ENCODE assay signal across 10 mouse cellular contexts in the genomic region with DNA sequence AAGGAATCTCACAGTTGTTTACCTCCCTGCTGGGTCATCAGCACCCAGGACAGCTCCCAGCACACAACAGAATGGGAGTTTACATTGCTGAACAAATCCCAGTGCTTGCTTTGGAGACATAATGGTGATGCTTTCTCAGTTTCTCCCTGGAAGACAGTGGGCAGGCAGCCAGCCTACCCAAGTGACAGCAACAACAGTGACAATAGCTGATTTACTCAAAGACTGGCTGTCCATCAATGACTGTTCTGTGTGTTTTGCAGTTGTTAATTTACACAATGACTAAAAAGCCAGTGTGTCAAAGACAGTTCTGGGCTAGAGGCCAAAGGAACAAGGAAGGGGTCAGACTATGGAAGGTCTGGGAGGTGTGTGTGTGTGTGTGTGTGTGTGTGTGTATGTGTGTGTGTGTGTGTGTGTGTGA.
DNase-seq lines count a peak whose midpoint lies in the region; ATAC-seq lines count a peak whose summit lies in the region.
"Had no signal": no experiment of that assay in that cellular context is flagged by ENCODE, and none has a peak within 500 bp of the region (broad histone marks: within the 10 kb centered on the region; RNA-seq: fewer than 3 reads in every experiment).

No protein-coding gene starts in this region.

- intact Hi-C loops in gastrocnemius, postnatal 36 days (cut with DNase I): no loop called here

- no peak overlapping the region for H3K4me2 ChIP-seq in hindbrain, embryonic 11.5 days (replicated peaks; ENCODE audit: low read depth, low read length)
- H3K4me2 ChIP-seq: embryonic facial prominence, embryonic 13.5 days; limb, embryonic 13.5 days had no signal

- ATAC-seq in hindbrain, embryonic 11.5 days (ENCODE audit: low FRiP score): peak; percentile 77
- no peak for ATAC-seq in activated CD4-positive, CD25-positive, alpha-beta regulatory T cell, adult 4 months

- no peak overlapping the region for H3K4me3 ChIP-seq in hindbrain, embryonic 11.5 days (ENCODE audit: low read depth, low read length)
- H3K4me3 ChIP-seq: embryonic facial prominence, embryonic 13.5 days; limb, embryonic 13.5 days had no signal

- no peaks in the 10 kb centered on the region for H3K9me3 ChIP-seq in hindbrain, embryonic 11.5 days (ENCODE audit: control insufficient read depth, low read length)
- H3K9me3 ChIP-seq: embryonic facial prominence, embryonic 13.5 days; limb, embryonic 13.5 days had no signal

- H3K27ac ChIP-seq in hindbrain, embryonic 11.5 days (ENCODE audit: low read depth, low read length): no peak overlapping the region
- H3K27ac ChIP-seq: embryonic facial prominence, embryonic 13.5 days; limb, embryonic 13.5 days had no signal

- no peaks in the 10 kb centered on the region for H3K27me3 ChIP-seq in hindbrain, embryonic 11.5 days (ENCODE audit: control insufficient read depth, insufficient read depth, low read length)
- H3K27me3 ChIP-seq: embryonic facial prominence, embryonic 13.5 days; limb, embryonic 13.5 days had no signal

- H3K4me1 ChIP-seq in hindbrain, embryonic 11.5 days (replicated peaks; ENCODE audit: control insufficient read depth, insufficient read depth, low read length): no peaks in the 10 kb centered on the region
- H3K4me1 ChIP-seq: embryonic facial prominence, embryonic 13.5 days; limb, embryonic 13.5 days had no signal

- DNase-seq in gastrocnemius, postnatal 10 days: peak; percentile 12
- no peak for DNase-seq in gastrocnemius, postnatal 36 days
- DNase-seq in thymus, postnatal 4 days: peak; percentile 7
- no peak for DNase-seq in thymus, adult 18-20 months
- peak; percentile 50 for DNase-seq in hindbrain, embryonic 11.5 days (ENCODE audit: low spot score)
- DNase-seq in lung, postnatal 4 days: peak; percentile 44 to 70
- DNase-seq in yolk sac, embryonic 10.5 days (ENCODE audit: low spot score): peak; percentile 38

- no peaks in the 10 kb centered on the region for H3K36me3 ChIP-seq in hindbrain, embryonic 11.5 days (ENCODE audit: control insufficient read depth, insufficient read depth, low read length)
- H3K36me3 ChIP-seq: embryonic facial prominence, embryonic 13.5 days; limb, embryonic 13.5 days had no signal

- H3K9ac ChIP-seq in hindbrain, embryonic 11.5 days (ENCODE audit: low read depth, low read length): no peak overlapping the region
- H3K9ac ChIP-seq: embryonic facial prominence, embryonic 13.5 days; limb, embryonic 13.5 days had no signal

Comparison
In these comparisons a context has a peak if more than half of its experiments do, and no peak if none do; other contexts are left out.
1. DNase-seq: peak in gastrocnemius, postnatal 10 days (single experiment), thymus, postnatal 4 days (single experiment), hindbrain, embryonic 11.5 days (single experiment), lung, postnatal 4 days (2 of 2) and yolk sac, embryonic 10.5 days (single experiment); none in gastrocnemius, postnatal 36 days (0 of 2) and thymus, adult 18-20 months (0 of 2).